In genomic region chr2:25271827-25272511, GRCm38 (mm10) we compare ENCODE assay signal across 8 mouse cellular contexts. TPM values are rescaled to one million over a fixed set of nuclear protein-coding genes. Genes with fewer than 3 reads are reported as not detected.
DNase-seq lines count a peak whose midpoint lies in the region; ATAC-seq lines count a peak whose summit lies in the region.

Gene Ssna1 (minus strand): TSS chr2:25272438.
Gene Anapc2 (plus strand): TSS chr2:25272478.

- peak; percentile 91 for ATAC-seq in CD4-positive, CD25-positive, alpha-beta regulatory T cell, adult 4 months
- ATAC-seq in heart, embryonic 14.5 days (ENCODE audit: insufficient number of reproducible peaks, insufficient read depth, low FRiP score, low read depth): peak; percentile 91
- ATAC-seq in liver, embryonic 13.5 days (ENCODE audit: low read depth): peak; percentile 94
- peak; percentile 97 for ATAC-seq in stomach, embryonic 16.5 days (ENCODE audit: insufficient read depth, low FRiP score)

- peaks cover 16 to 26% of the 10 kb centered on the region in 2 experiments for H3K4me1 ChIP-seq in heart, embryonic 14.5 days (ENCODE audit: control insufficient read depth in 2 of 2, insufficient read depth in 2 of 2, low read length in 2 of 2)
- H3K4me1 ChIP-seq in liver, embryonic 13.5 days (replicated peaks): peaks cover 52% of the 10 kb centered on the region
- peaks cover 34% of the 10 kb centered on the region for H3K4me1 ChIP-seq in stomach, embryonic 16.5 days (ENCODE audit: control insufficient read depth, insufficient read depth, low read length)

- under 1% methylated on average over 55 of the region's 55 CpGs for WGBS in heart, embryonic 14.5 days
- WGBS in liver, embryonic 13.5 days (ENCODE audit: insufficient replicate concordance): under 1% methylated on average over 55 of the region's 55 CpGs
- under 1% methylated on average over 55 of the region's 55 CpGs for WGBS in stomach, embryonic 16.5 days

- peak; percentile 95 for DNase-seq in c-Kit-negative CD71-positive TER-119-positive erythroid progenitor cells, embryonic 14.5 days (ENCODE audit: low read depth, low spot score)
- DNase-seq in fibroblast of lung, adult 2 months (ENCODE audit: low read depth): peak; percentile 93
- DNase-seq in kidney, postnatal 14 days: peak; percentile 99
- DNase-seq in liver, embryonic 13.5 days: peak; percentile 97
- DNase-seq in neural tube, embryonic 10.5 days (ENCODE audit: extremely low spot score, low spot score): peak; percentile 99

- no peaks in the 10 kb centered on the region for H3K27me3 ChIP-seq in heart, embryonic 14.5 days (ENCODE audit: control insufficient read depth, insufficient read depth, low read length)
- no peaks in the 10 kb centered on the region for H3K27me3 ChIP-seq in liver, embryonic 13.5 days
- no peaks in the 10 kb centered on the region for H3K27me3 ChIP-seq in stomach, embryonic 16.5 days (ENCODE audit: control insufficient read depth, insufficient read depth, low read length)

- no peaks in the 10 kb centered on the region for H3K9me3 ChIP-seq in heart, embryonic 14.5 days (ENCODE audit: control insufficient read depth, low read length)
- no peaks in the 10 kb centered on the region for H3K9me3 ChIP-seq in liver, embryonic 13.5 days (replicated peaks)
- H3K9me3 ChIP-seq in stomach, embryonic 16.5 days (replicated peaks; ENCODE audit: control insufficient read depth, low read length): no peaks in the 10 kb centered on the region

- peak within 1 kb of the TSS; percentile 91 for H3K9ac ChIP-seq in heart, embryonic 14.5 days (ENCODE audit: low read length)
- H3K9ac ChIP-seq in liver, embryonic 13.5 days: peak within 1 kb of the TSS; percentile 90
- H3K9ac ChIP-seq in stomach, embryonic 16.5 days (ENCODE audit: low read length): peak within 1 kb of the TSS; percentile 94

- H3K4me3 ChIP-seq in heart, embryonic 14.5 days (ENCODE audit: control insufficient read depth in 1 of 2, insufficient read depth in 1 of 2, low read depth in 1 of 2, low read length in 2 of 2): peak within 1 kb of the TSS; percentile 75 to 87
- H3K4me3 ChIP-seq in liver, embryonic 13.5 days (replicated peaks): peak within 1 kb of the TSS; percentile 94
- H3K4me3 ChIP-seq in stomach, embryonic 16.5 days (replicated peaks; ENCODE audit: low read length): peak within 1 kb of the TSS; percentile 93

- peaks cover 69% of the 10 kb centered on the region for H3K36me3 ChIP-seq in heart, embryonic 14.5 days (ENCODE audit: control insufficient read depth, insufficient read depth, low read length)
- peaks cover 69% of the 10 kb centered on the region for H3K36me3 ChIP-seq in liver, embryonic 13.5 days
- peaks cover 31% of the 10 kb centered on the region for H3K36me3 ChIP-seq in stomach, embryonic 16.5 days (ENCODE audit: control insufficient read depth, insufficient read depth, low read length)

- H3K27ac ChIP-seq in heart, embryonic 14.5 days (replicated peaks in 1 of 2; ENCODE audit: control insufficient read depth in 1 of 2, insufficient read depth in 1 of 2, low read depth in 2 of 2, low read length in 2 of 2): peak within 1 kb of the TSS; percentile 66 to 84
- H3K27ac ChIP-seq in liver, embryonic 13.5 days: peak within 1 kb of the TSS; percentile 86
- peak within 1 kb of the TSS; percentile 94 for H3K27ac ChIP-seq in stomach, embryonic 16.5 days (ENCODE audit: low read length)

- H3K4me2 ChIP-seq in heart, embryonic 14.5 days (ENCODE audit: low read length): peak within 1 kb of the TSS; percentile 92
- peak within 1 kb of the TSS; percentile 93 for H3K4me2 ChIP-seq in liver, embryonic 13.5 days
- H3K4me2 ChIP-seq in stomach, embryonic 16.5 days (ENCODE audit: low read depth, low read length): peak within 1 kb of the TSS; percentile 94

RNA-seq across cellular contexts. Expression of gene Ssna1, which starts in this region (rescaled TPM):
- polyA plus RNA-seq in CD4-positive, CD25-positive, alpha-beta regulatory T cell, adult 4 months (2017; shearing (Covaris generic)): 100 to 1,000 TPM; 124 to 131 TPM
- polyA plus RNA-seq in heart, embryonic 14.5 days (2014; fragmentation: Nextera tagmentation; extraction: Ambion mirVana): 150 and 163 TPM in 2 replicates
- polyA plus RNA-seq in liver, embryonic 13.5 days (2015; fragmentation: Nextera tagmentation; extraction: Ambion mirVana): 158 and 162 TPM in 2 replicates
- 199 TPM in 2 replicates for polyA plus RNA-seq in stomach, embryonic 16.5 days (2015; fragmentation: Nextera tagmentation; extraction: Ambion mirVana)

RNA-seq across cellular contexts. Expression of gene Anapc2, which starts in this region (rescaled TPM):
- 10 to 100 TPM; 34.8 to 54.1 TPM for polyA plus RNA-seq in CD4-positive, CD25-positive, alpha-beta regulatory T cell, adult 4 months (2017; shearing (Covaris generic))
- 70.2 and 71.3 TPM in 2 replicates for polyA plus RNA-seq in heart, embryonic 14.5 days (2014; fragmentation: Nextera tagmentation; extraction: Ambion mirVana)
- 50.5 and 51.0 TPM in 2 replicates for polyA plus RNA-seq in liver, embryonic 13.5 days (2015; fragmentation: Nextera tagmentation; extraction: Ambion mirVana)
- 123 and 134 TPM in 2 replicates for polyA plus RNA-seq in stomach, embryonic 16.5 days (2015; fragmentation: Nextera tagmentation; extraction: Ambion mirVana)

Comparison
In these comparisons a context has a peak if more than half of its experiments do, and no peak if none do; other contexts are left out.
1. Peak in every context shown above with its lines: DNase-seq, ATAC-seq, H3K4me3 ChIP-seq and H3K27ac ChIP-seq.